Mouse (Mus musculus) central nervous system, embryonic 18 days (tissue): Measurements from ENCODE around the gene Nxn. TPM values are rescaled to one million over a fixed set of nuclear protein-coding genes. Genes with fewer than 3 reads are reported as not detected.

Experiments used
- polyA plus RNA-seq: library from polyadenylated mRNA; depleted of rRNA; stranded (reverse); fragments of >200 nt; gene quantifications from 2 replicates; pipeline ENCODE4 v1.2.3, GENCODE M21; 2012; rRNA removed

The Nxn gene
- polyA plus RNA-seq, result 17.4 and 19.4 TPM in 2 replicates

DNA sequence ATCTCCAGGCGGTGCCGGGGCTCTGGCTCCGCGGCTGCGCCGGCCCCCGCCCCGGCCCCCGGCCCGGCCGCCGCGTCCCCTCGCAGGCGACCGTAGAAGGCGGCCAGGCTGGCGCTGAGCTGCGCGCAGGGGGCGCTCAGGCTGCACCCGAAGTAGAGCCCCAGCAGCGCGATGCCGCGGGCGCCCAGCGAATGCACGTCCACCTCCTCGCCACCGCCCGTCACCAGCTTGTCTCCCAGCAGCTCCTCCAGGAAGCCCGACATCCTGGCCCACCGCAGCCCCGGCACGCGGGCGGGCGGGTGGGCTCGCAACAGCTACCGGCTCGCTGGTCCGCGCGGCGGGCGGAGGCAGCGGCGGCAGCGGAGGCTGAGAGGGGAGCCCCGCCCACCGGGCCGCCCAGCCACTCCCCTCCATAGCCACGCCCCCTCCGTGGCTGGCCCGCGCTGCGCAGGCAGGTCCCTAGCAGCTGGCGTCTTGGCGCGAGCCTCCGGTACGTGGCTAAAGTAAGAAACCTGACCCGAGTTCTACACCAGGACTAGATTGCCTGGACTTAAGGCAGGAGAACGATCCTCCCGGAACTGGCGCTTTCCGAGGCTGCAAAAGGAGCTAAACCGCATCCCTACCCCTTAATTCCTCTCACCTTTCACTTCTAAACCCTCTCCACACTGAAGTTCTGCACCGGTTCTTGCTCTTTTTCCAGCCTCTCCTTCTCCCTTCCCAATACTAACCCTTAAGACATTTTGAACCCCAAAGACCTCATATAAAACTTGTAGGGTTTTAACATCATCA is at the start of gene Nxn:
TSS of gene Nxn (minus strand) at position 343 of the 789 bp plus-strand sequence.

GRCm38 (mm10) chr11:76406702-76407583 is 8.0 kb upstream of the Nxn start, which contains the start of gene Timm22:
TSS of gene Timm22 (plus strand) at chr11:76406952.

DNA sequence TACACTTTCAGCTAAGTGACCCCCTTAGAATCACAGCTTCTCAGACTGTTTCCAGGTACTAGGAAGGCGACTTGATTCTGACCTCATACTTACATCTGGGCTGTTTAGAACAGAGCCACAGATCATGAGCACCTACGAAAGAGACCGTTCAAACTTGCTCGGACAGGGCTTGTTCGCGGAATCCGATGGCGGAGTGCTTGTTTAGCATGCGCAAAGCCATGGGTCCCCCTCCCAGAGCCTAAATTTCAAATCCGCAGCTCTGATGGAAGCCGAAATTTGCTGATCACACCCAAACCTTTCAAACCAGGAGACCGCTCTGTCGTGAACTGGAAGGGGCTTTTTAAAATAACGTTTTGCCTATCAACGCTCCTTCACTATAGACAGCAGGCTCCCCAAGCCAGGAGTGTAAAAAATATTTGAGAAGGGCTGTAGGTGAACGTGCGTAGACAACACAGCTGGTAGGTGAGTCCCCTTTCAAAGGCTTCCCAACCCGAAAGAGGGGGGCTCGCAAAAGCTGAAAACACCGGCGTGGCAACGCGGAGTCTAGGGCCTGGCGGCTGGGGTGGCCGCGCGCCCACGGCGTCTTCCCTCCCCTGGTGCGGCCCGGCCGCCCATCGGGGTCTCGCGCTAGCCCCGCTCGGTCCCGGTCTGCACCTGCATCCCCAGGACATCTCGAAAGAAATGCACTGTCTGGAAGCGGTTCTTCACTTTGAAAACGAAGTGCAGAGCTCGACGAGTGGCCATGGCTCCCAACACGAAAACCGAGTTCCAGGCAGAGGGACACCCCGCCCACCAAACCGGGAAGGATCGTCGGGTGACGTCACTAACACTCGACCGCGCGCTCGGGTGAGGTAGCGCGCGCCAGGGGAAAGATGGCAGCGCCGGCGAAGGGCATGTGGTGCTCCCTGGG is 155.8 kb downstream of the Nxn start, which contains the start of the genes Mrm3 and Glod4:
TSS of gene Mrm3 (plus strand) at position 815 of the 910 bp plus-strand sequence.
TSS of gene Glod4 (minus strand) at position 825 of the 910 bp plus-strand sequence.

DNA sequence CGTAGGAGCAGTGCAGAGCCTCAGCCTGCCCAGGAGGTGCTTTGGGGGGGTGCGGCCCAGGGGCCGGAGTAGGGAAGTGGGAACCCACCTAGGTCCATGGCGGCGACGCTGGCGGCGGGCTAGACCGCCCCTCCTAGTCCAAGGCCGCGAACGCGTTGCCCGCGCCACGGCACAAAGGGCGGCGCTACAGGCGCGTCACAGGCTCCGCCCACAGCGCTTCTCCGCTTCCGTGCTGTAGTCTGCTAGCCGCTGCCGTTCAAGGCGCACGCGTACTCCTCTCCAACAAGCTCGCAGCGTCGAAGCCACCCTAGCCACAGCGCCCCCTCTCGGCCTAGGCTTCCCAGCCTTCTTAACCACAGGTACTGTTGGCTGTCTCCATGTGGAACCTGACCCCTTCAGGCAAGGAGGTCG is 181.5 kb downstream of the Nxn start, which contains the start of the genes Dbil5 and Gemin4:
TSS of gene Dbil5 (plus strand) at position 219 of the 411 bp plus-strand sequence.
TSS of gene Gemin4 (minus strand) at position 275 of the 411 bp plus-strand sequence.

Other genes with a start within 250 kb of the Nxn start
- 53.5 and 54.9 TPM in 2 replicates for gene Vps53, start 219.5 kb downstream of the Nxn start, polyA plus RNA-seq
- 32.1 TPM in 2 replicates for gene Fam57a, start 219.5 kb downstream of the Nxn start, polyA plus RNA-seq
- gene Dbil5, start 181.5 kb downstream of the Nxn start, polyA plus RNA-seq, result 0.61 and 0.90 TPM in 2 replicates
- gene Gemin4, start 181.5 kb downstream of the Nxn start, polyA plus RNA-seq, result 7.5 and 8.2 TPM in 2 replicates
- gene Mrm3, start 155.4 kb downstream of the Nxn start, polyA plus RNA-seq, result 15.2 and 17.0 TPM in 2 replicates
- 44.0 and 52.6 TPM in 2 replicates for gene Glod4, start 155.4 kb downstream of the Nxn start, polyA plus RNA-seq
- gene Timm22, start 7.8 kb upstream of the Nxn start, polyA plus RNA-seq, result 41.5 and 41.6 TPM in 2 replicates
- gene Abr, start 223.2 kb upstream of the Nxn start, polyA plus RNA-seq, result 205 and 227 TPM in 2 replicates